Mouse (Mus musculus) ES-E14 (cell line): ENCODE results near the gene Pcbp4. TPM values are rescaled to one million over a fixed set of nuclear protein-coding genes. Genes with fewer than 3 reads are reported as not detected.
"Not testable (repeated sequence)": the region's sequence is repeated elsewhere in the genome, so short reads cannot be mapped to it uniquely, and the experiment has no call there.

ENCODE experiments used
- DNase-seq: peaks from one replicate; pipeline ENCODE4 v3.0.0-alpha.2; 2013; ENCODE audit warnings: low read depth, low spot score
- H3K27ac ChIP-seq: 2 replicates; pipeline ENCODE4 v1.5.1; 2012; ENCODE audit warnings: low read depth, mild to moderate bottlenecking, low read length, moderate library complexity, mixed read lengths; ENCODE audit not compliant: poor library complexity, insufficient read depth, severe bottlenecking
- H3K36me3 ChIP-seq: 2 replicates; pipeline ENCODE4 v1.6.1; 2012; ENCODE audit warnings: mild to moderate bottlenecking, low read length, moderate library complexity, mixed read lengths; ENCODE audit not compliant: control insufficient read depth, poor library complexity, insufficient read depth, severe bottlenecking
- H3K4me1 ChIP-seq, 2 experiments: fragments of 150-350 bp in 1 of 2; sonication (generic) in 1 of 2; 2 replicates each; pipeline ENCODE4 v1.6.1; 2012; ENCODE audit warnings: low read length in 2 of 2, mild to moderate bottlenecking in 1 of 2, mixed read lengths in 1 of 2; ENCODE audit not compliant: control insufficient read depth in 2 of 2, insufficient read depth in 2 of 2, poor library complexity in 1 of 2
- H3K4me3 ChIP-seq, 2 experiments: fragments of 150-350 bp in 1 of 2; sonication (generic) in 1 of 2; 2 replicates each; pipeline ENCODE4 v1.5.1; 2012; ENCODE audit warnings: low read length in 2 of 2, low read depth in 1 of 2, mild to moderate bottlenecking in 1 of 2, mixed read lengths in 1 of 2; ENCODE audit not compliant: insufficient read depth in 1 of 2, poor library complexity in 1 of 2, severe bottlenecking in 1 of 2
- H3K9ac ChIP-seq: 2 replicates; pipeline ENCODE4 v1.6.1; 2012; ENCODE audit warnings: low read depth, mild to moderate bottlenecking, low read length, mixed read lengths; ENCODE audit not compliant: poor library complexity, insufficient read depth, severe bottlenecking
- H3K9me3 ChIP-seq: fragments of 150-350 bp; sonication (generic); 2 replicates; pipeline ENCODE4 v1.6.1; 2012; ENCODE audit warnings: low read depth, mild to moderate bottlenecking, low read length; ENCODE audit not compliant: control insufficient read depth, insufficient read depth
- CHD2 ChIP-seq: IDR thresholded peaks from 2 replicates; pipeline ENCODE4 v1.6.1; 2014; ENCODE audit warnings: mild to moderate bottlenecking, low read depth, low read length, inconsistent platforms
- HCFC1 ChIP-seq: IDR thresholded peaks from 2 replicates; pipeline ENCODE4 v1.6.1; 2012; ENCODE audit warnings: low read length, inconsistent platforms, borderline replicate concordance; ENCODE audit not compliant: insufficient read depth
- MAFK ChIP-seq: IDR thresholded peaks from 2 replicates; pipeline ENCODE4 v1.6.1; 2014; ENCODE audit warnings: mild to moderate bottlenecking, low read depth, low read length, inconsistent platforms; ENCODE audit not compliant: insufficient read depth
- ZC3H11A ChIP-seq: IDR thresholded peaks from 2 replicates; pipeline ENCODE4 v1.6.1; 2012; ENCODE audit warnings: low read depth, mild to moderate bottlenecking, inconsistent platforms, low read length, borderline replicate concordance
- ZNF384 ChIP-seq: IDR thresholded peaks from 2 replicates; pipeline ENCODE4 v1.6.1; 2012; ENCODE audit warnings: low read depth, low read length, inconsistent platforms
- in situ Hi-C, 2 experiments: fragments of 600-800 bp; cut with MboI; formaldehyde crosslinking; loops; one replicate each; pipeline ENCODE4 v1.15.1; 2025; ENCODE audit warnings: low sequenced_read_pairs in 2 of 2, inconsistent platforms in 1 of 2; ENCODE audit not compliant: unreplicated experiment in 2 of 2
- total RNA-seq: library from RNA; depleted of rRNA; stranded (reverse); fragments of 300-350 nt; gene quantifications from 2 replicates; pipeline ENCODE4 v1.2.3, GENCODE M21; 2012

Pcbp4 gene
- total RNA-seq, 1 experiment, result 140 TPM

DNA sequence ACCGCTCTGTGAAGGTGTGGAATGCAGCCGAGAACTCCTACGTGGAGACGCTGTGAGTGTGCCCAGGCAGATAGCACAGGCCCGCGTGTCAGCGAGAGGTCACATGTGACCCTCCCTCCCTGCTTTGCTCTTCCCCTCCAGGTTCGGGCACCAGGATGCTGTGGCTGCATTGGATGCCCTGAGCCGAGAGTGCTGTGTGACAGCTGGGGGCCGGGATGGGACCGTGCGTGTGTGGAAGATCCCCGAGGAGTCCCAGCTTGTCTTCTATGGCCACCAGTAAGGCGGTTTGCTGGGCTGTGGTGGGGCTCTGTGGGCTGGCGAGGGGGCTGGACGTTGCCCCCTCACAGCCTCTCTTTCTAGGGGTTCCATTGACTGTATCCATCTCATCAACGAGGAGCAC, 30.5 kb downstream of the Pcbp4 start:
- no peaks in the 10 kb centered on the region for H3K9me3 ChIP-seq

DNA sequence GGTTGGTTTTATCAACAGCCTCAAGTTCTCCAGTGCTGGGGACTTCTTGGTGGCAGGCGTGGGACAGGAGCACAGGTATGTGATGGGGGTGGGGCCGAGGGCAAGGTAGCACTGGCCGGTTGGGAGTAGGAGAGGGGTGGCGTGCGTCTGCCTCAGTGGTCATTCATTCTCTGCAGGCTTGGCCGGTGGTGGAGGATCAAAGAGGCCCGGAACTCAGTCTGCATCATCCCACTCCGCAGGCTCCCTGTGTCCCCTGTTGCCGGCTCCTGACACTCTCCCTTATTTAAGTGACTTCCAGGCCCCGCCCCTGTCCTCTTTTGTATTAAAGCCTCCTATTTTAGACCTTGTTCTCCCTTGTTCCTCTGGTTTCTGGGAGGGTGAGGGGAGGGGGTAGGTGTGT, 32.0 kb downstream of the Pcbp4 start:
- Histone ChIP-seq H3K4me1 (peaks cover 0 to 17% of the 10 kb centered on the region in 2 experiments; a peak in 2 of 4 replicates), H3K9ac (no peak overlapping the region), H3K4me3 (no peak overlapping the region), H3K27ac (no peak overlapping the region), H3K36me3 (peaks cover 47% of the 10 kb centered on the region), H3K9me3 (no peaks in the 10 kb centered on the region)
- in situ Hi-C loops, result no loop called here
- no peak for TF ChIP-seq CHD2
- no peak for DNase-seq

More for the DNA sequence above, 30.5 kb downstream of the Pcbp4 start:
- Histone ChIP-seq H3K9ac (no peak overlapping the region), H3K4me3 (no peak overlapping the region), H3K27ac (no peak overlapping the region), H3K36me3 (peaks cover 52% of the 10 kb centered on the region), H3K4me1 (peaks cover 0 to 17% of the 10 kb centered on the region in 2 experiments; a peak in 2 of 4 replicates)
- no peak for DNase-seq
- in situ Hi-C loops, result no loop called here
- TF ChIP-seq MAFK (no peak), ZNF384 (no peak), ZC3H11A (no peak), CHD2 (no peak), HCFC1 (no peak)

DNA sequence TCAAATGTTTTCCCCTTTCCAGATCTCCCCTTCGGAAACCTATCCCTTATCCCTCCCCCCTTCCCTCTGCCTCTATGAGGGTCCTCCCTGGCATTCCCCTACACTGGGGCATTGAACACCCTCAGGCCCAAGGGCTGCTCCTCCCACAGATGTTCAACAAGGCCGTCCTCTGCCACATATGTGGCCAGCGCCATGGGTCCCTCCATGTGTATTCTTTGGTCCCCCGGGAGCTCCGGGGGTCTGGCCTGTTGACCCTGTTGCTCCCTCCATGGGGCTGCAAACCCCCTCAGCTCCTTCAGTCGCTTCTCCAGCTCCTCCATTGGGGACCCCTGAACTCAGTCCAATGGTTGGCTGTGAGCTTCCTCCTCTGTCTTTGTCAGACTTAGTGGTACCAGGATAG, 34.5 kb downstream of the Pcbp4 start:
- peaks cover 0 to 18% of the 10 kb centered on the region in 2 experiments; a peak in 2 of 4 replicates for H3K4me1 ChIP-seq
- H3K27ac ChIP-seq, DNase-seq, in situ Hi-C loops, H3K9ac ChIP-seq, H3K4me3 ChIP-seq, H3K9me3 ChIP-seq: not testable (repeated sequence)
- peaks cover 34% of the 10 kb centered on the region for H3K36me3 ChIP-seq

DNA sequence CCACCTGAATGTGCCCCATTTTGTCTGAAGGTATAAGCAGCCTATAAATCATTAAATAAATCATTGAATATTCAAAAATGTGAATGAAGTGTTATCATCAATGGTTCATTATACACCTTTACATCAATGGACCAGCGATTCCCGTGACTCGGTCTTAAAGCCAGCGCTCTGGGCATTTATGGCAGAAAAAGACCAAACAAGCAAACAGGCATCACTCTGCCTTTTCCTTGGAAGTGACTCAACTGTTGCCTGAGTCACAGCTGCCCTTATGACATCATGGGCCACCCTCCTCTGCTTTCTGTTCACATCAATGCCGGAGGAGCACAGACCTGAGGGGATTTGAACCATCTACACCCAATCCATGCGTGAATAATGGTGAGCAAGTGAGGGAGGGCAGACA, 46.6 kb downstream of the Pcbp4 start, which contains the start of gene Iqcf1:
Gene Iqcf1 (plus strand): TSS at position 301 of the 400 bp plus-strand sequence.
- in situ Hi-C loops, result no loop called here
- TF ChIP-seq MAFK (no peak), ZNF384 (no peak), ZC3H11A (no peak), CHD2 (no peak), HCFC1 (no peak)
- Histone ChIP-seq H3K27ac (no peak within 1 kb of the TSS), H3K4me1 (no peaks in the 10 kb centered on the region), H3K9me3 (no peaks in the 10 kb centered on the region), H3K36me3 (no peaks in the 10 kb centered on the region), H3K4me3 (no peak within 1 kb of the TSS), H3K9ac (no peak within 1 kb of the TSS)
- no peak for DNase-seq

DNA sequence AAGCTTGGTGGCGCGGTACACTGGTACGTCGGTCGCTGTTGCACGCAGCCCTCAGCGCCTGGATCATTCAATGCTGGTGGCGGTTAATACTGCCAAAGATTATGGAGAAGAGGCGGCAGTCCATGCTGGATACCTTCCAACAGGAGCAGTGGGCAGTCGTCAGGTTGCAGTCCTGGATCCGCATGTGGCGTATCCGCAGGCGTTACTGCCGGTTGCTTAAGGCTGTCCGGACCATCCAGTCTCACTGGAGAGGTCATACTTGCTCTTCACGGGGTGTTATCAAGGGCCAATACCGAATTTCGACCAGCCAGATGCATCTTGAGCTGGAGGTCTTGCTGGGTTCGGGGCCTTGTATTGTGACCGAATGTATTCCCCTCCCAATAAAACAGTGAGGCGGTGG, 48.8 kb downstream of the Pcbp4 start:
- Histone ChIP-seq H3K9me3 (no peaks in the 10 kb centered on the region), H3K4me3 (peak overlapping the region; percentile 32 to 38; a peak in 2 of 4 replicates), H3K4me1 (no peaks in the 10 kb centered on the region), H3K27ac (no peak overlapping the region), H3K9ac (no peak overlapping the region), H3K36me3 (no peaks in the 10 kb centered on the region)
- TF ChIP-seq HCFC1 (no peak), MAFK (no peak), ZC3H11A (no peak), ZNF384 (no peak), CHD2 (no peak)
- no peak for DNase-seq
- in situ Hi-C loops, result no loop called here
